Mouse (Mus musculus): ENCODE measurements around the gene Pam16.
"Not testable (repeated sequence)": the region's sequence is repeated elsewhere in the genome, so short reads cannot be mapped to it uniquely, and the experiment has no call there.

Gene Pam16

DNA sequence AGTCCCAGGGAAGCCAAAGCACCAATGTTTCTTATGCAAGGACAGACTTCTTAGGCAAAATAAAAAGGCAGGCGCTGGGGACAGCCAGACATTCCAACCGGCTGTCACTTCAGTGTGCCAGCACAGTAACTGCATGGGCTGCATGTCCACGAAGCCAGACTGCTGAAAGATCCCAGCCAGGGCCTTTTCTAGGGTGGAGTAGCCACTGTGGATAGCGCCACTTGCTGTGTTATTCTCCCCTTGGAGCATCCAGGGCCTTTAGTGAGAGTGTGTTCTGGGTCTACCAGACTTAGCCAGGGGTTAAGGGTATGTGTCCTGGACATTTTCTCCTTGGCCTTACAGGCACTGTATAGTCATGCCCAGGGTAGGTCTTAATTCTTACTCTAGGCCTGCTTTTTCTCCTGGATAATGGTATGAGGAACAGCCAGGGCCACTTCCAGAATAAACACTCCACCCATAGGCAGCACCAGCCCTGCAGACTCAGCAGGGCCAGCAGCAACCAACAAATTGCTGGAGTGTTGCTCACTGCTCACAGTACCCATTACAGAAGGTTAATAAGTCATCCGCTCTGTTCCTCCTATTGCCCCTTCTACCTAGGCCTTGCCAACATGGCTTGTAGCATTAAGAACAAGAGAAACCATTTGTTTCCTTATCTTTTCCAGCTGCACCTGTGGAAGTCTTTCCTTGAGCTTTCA is 37.1 kb downstream of the Pam16 start:
- DNase-seq = no peak

DNA sequence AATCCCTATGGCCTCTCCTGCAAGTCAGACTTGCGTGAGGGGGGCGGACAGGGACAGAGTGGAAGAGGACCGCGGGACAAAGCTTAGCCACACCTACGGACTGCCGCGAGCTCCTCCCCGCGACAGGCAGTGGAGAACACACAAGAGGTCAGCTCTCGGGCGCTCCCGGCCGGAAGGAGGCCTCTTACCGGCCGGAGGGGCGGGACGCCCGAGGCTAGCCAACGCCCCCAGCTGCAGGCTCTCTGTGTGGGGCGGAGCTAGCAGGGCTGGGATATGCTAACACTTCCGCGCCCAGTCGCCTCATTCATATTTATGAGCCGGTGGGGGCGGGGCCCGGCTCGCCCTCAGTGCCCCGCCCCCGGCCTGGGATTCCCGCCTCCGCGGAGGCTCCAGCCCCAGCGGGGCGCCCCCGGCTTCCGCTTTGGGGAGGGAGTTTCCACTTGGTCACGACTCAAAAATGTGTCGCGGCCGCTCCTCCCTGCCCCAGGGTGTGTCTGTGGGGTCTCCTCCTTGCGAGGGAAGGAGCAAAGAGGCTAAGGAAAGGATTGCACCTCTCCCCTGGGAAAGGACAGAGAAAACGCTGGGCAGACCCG is 38.2 kb downstream of the Pam16 start:
- DNase-seq = peak; percentile 90

DNA sequence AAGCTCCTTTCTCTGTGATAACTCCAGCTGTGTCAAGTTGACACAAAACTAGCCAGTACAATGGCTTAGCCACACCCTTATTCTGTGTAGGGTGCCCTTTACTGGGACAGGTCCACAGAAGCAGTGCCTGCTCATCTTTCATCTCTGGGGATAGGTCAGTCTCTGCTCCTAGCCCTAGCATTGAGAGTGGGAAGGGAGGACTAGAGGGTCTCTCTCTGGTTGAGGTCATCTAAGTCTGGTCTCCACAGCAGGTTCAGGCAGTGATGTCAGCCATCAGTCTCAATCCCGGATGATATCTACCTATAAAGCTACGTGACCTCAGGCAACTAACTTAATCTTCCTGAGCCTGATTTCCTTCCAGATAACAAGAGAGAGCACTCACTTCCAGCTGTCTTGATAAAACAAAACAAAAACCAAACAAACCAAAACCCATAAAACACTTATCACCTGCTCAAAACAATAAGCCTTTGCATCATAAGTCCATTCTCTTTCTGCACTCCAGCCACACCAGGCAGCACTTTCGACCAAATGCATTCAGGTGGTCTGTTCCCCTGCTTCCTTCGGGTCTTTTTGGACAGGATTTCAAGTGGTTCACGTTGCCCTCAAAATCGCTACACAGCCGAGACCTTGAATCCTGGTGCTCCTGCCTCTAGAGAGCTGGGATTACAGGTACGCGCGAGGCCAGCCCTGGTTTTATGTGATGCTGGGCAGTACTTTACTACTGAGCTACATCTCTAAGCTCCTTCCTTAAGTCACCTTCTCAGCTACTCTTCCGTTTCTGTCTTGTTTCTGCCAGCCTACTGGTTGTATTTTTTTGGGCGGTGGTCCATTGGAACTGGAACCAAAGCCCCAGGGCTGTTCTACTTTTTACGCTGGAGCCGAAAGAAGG is 38.9 kb downstream of the Pam16 start:
- no peak for DNase-seq

DNA sequence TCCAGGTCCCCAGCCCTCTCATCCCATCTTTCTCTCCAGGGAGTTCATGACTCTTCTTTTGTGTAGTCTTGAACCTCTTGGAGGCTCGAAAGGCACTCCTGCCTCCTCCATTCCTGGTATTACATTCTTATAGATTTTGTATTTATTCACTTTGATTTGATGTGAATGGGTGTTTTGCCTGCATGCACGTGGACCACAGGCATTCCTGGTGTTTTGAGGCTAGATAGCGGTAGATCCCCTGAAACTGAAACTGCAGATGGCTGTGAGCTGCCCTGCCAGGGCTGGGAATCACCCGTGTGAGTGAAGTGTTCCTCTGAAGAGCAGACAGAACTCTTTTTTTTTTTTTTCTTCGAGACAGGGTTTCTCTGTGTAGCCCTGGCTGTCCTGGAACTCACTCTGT is 40.4 kb downstream of the Pam16 start:
- DNase-seq = no peak

DNA sequence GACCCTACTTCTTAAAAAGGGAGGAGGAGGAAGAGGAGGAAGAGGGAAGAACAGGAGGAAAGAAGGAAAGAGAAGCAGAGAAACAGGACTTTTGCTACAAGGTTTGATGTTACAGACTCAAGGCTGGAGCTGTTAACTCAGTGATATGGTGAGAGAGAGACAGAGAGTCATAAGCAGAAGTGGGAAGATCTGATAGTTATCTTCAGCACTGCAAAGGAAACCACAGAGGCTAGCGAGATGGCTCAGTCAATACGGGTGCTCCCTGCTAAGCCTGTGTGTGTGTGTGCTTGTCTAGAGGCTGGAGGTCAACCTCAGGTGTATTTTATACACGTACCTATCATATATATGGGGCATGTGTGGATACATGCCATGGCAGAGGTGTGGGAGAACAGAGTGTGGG is 41.0 kb downstream of the Pam16 start:
- no peak for DNase-seq

DNA sequence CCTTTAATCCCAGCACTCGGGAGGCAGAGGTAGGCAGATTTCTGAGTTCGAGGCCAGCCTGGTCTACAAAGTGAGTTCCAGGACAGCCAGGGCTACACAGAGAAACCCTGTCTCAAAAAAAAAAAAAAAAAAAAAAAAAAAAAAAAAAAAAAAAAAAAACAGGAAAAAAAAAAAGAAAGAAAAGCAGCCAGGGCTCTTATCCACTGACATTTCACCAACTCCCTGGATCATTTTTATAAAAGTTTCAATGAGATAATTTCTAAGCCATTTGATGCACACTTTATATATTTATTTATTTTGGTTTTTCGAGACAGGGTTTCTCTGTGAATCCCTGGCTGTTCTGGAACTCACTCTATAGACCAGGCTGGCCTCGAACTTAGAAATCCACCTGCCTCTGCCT is 43.6 kb downstream of the Pam16 start:
- not testable (repeated sequence) for DNase-seq

DNA sequence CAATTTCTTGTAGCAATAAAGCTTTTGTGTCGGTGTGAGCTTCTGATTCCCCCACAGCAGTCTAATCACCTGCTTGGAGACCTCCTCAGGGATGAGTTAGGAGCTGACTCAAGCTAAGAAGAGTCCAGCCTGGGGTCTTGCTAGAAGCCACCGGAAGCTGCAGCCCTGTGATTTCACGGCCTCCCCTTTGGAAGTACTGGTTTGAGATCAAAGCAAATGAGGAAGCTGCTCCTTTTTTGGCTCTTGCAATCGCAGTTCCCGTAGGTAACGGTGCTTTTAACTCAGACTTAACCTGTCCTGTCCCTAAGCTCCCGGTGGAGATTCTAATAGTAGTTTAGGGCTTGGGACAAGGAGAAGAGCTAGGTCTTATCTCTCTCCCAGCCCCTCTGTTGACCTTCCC is 46.2 kb downstream of the Pam16 start:
- DNase-seq = no peak

DNA sequence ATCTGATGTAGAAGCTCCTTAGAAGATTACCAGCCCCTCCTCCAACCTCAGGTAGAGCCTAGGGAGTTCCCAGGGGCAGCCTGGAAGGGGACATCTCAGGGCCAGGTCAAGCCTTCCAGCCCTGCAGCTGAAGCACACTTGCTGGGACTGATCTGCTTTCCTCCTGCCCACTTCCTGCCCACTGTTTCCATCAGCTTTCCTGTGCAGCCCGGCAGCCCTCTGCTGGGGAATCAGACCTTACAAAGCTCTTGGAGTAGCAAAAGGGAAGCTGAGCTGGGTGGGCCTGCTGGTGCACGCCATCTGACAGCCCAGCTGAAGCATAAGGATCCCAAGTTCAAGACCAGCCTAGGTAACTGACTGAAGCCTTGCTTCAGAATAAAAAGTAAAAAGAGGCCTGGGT is 47.9 kb downstream of the Pam16 start:
- DNase-seq = no peak

DNA sequence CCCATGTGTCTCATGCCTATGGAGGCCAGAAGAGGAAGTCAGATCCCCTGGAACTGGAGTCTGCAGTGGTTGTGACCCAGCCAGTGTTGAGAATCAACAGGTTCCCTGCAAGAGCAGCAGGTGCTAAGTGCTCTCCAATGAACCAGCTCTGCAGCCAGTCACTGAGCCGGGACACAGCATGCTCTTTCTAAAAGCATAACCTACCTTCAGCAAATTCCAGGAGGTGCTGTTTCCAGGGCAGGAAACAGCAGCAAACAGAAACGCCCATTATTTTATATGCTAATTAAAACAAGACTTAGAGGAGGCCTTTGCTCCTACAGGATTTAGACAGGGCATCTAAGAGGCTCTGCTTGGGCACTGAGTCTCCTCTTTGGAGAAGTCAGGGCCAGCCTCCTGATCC is 48.8 kb downstream of the Pam16 start:
- DNase-seq = no peak

DNA sequence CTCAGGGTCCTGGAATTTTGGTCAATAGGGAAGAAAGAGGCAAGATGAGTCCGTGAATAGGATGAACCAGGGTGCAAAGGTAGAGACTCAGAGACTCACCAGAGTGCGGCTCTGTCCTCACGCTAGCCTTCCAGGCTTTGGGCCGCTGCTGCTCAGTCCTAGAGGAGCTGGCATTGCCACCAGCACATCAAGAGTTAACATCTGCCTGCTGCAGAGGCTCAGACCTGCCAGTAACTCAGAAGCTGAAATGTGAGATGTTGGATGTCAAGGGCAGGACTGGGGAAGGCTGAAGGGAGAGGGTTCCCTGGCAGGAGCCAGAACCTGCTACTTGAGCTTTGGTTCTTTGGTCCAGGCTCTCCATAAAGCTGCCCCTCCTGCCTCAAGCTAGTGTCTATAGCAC is 54.1 kb downstream of the Pam16 start:
- DNase-seq = no peak

DNA sequence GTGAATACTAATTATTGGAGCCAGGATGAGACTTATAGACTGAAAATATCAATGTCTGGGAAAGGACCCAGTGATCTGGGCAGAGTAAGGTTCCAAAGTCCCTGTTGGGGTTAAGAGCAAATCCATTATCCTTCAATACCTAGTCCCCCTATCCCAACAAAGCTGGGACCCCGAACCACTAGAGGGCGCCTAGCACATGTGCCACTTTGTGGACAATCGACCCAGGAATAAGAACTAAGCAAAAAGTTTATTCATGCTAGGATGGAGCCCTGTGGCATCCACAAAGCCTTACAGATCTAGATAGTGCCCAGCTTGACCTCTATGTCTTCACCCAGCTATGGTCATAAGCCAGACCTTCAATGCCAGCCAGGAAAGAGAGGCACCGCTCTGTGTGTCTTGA is 56.9 kb downstream of the Pam16 start:
- peak; percentile 68 for DNase-seq
